Mouse (Mus musculus) ovary, postnatal 14 days (tissue): ENCODE measurements around the gene Clmp.

Source experiments
- DNase-seq: peaks from one replicate; pipeline ENCODE4 v3.0.0; 2022; ENCODE audit warnings: low spot score

Gene Clmp

DNA sequence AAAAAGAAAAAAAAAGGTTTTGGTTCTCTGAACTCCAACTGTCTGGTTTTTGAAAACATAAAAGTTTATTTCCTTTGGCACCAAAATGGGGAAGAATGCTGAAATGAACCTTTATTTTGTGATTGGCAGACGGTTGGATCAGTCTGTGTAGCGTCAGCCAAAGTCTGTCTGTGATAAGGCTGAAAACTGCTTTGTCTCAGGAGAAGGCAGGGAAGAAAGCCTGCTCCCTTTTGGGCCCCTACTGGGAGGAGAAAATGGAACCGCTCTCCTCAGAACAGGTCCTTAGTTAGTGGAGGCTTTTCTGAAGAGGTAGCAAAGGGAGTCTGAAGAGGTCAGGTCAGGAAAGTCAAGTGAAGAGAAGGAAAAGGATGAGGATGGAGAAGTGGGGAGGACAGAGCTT, 7.3 kb downstream of the Clmp start:
- DNase-seq: no peak

DNA sequence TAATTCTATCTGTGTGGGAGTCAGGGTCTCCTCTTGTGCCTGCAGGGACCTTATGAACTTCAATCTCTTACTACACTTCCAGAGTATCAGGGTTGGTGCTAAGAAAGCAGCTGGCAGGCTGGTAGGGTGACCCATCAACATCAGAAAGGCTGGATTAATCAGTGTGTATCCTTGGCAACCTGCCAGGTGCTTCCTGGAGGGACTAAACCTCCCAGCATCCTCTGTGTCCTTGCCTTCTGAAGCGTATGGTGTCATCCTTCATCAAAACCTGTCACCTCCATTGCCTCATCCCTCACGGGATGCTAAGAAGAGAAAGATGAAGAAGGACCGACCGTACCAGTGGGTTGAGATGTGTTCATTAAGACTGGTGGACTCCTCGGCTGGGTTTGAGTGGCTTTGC, 8.0 kb downstream of the Clmp start:
- DNase-seq: no peak

- DNase-seq: no peak
These were observed 8.5 kb downstream of the Clmp start for GRCm38 (mm10) chr9:40694284-40694683.

DNA sequence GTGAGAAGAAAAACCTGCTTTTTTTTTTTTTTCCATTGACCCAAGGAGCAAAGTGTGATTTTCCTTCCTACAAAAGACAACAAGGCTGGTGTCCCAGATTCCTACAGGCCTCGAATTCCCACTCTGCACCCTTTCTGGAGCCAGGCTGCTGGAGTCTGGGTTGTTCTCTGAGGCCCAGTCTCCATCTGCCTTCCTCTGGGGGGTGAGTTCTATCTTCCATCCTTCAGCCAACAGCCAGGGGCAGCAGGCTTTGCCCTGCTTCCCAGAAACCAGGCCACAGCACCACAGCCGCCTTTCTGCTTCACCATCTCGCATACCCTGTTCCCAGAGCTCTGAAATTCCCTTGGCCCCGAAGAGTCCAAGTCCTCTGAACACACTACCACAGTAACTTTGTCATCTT, 10.3 kb downstream of the Clmp start:
- no peak for DNase-seq

DNA sequence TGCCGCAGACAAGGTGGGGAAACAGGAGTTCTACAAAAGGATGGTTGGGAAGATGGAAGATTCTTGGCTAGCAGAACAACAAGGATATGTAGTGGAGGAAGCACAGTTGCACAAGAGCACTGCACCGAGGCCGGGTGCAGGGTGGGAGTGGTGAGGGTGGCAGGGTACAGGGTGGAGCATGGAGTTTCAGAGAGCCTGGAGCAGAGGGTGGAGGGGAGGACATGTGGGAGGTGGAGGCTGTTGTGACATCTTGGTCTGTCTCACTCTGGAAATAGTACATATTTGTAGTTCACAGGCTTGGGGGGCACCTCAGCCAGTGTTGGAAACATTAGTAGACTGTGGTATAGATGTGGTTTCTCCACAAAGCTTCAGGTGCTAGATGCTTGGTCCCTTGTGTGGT, 13.4 kb downstream of the Clmp start:
- DNase-seq: no peak

- DNase-seq: no peak
These were observed 14.5 kb downstream of the Clmp start for GRCm38 (mm10) chr9:40700253-40700652.

GRCm38 (mm10) chr9:40704364-40705276, 18.9 kb downstream of the Clmp start:
- no peak for DNase-seq

GRCm38 (mm10) chr9:40708448-40709140, 22.8 kb downstream of the Clmp start:
- no peak for DNase-seq

- no peak for DNase-seq
These were observed 23.4 kb downstream of the Clmp start for GRCm38 (mm10) chr9:40709141-40709537.

DNA sequence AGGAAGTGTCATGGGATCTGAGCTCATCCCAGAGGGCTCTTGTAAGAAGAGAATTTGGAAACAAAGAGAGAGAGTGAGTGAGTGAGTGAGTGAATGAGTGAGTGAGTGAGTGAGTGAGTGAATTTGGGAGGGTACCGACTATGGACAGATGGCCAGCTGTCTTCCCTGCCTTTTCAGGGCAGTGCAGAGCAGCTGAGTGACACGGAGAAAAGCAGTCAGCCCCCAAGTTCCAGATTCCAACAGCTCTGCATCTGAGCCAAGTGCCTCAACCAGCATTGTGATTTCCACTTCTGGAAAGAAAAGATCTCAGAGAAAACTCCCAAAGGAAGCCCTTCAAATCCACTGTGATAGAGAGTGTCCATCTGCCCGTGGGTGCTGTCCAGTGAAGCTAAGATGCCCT, 23.8 kb downstream of the Clmp start:
- no peak for DNase-seq

- no peak for DNase-seq
These were observed 24.2 kb downstream of the Clmp start for GRCm38 (mm10) chr9:40709991-40710390.

DNA sequence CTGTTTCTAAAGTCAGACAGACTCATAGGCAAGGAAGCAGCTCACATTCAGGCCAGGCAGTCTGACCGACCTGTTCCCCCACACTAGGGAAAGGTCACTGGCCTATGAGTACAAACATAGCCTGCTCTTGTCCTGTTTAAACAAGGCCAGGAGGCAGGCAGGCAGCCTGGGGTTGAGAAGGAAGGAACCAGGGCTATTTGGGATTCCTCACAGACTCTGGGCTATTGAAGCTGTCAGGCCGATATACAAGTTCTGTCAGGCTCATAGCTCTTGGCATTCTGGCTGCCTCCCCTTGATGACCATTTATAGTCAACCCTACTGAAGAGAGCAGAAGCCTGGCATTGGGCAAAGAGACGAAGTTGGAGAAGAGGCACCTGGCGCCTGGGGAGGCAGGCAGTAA, 25.9 kb downstream of the Clmp start:
- no peak for DNase-seq

GRCm38 (mm10) chr9:40717182-40717874, 31.6 kb downstream of the Clmp start:
- DNase-seq: no peak

GRCm38 (mm10) chr9:40717875-40718185, 32.1 kb downstream of the Clmp start:
- no peak for DNase-seq

DNA sequence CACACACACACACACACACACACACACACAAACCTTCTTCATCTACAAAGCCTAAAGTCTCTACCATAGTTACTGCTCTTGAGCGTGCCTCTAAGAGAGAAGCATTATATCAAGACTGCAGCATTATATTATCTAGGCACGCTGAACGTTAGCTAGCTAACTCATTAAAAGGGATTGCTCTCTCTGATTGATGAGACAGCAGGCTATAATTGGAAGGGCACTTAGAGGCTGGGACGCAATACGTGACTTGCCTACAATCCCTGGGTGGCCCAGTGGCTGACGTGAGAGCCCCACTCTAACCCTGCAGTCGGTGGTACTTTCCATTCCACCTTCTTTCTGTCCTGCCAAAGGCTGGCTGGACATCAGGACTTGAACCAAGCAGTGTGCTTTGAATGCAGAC, 35.1 kb downstream of the Clmp start:
- DNase-seq: no peak

- DNase-seq: no peak
These were observed 37.6 kb downstream of the Clmp start for GRCm38 (mm10) chr9:40723311-40723772.

DNA sequence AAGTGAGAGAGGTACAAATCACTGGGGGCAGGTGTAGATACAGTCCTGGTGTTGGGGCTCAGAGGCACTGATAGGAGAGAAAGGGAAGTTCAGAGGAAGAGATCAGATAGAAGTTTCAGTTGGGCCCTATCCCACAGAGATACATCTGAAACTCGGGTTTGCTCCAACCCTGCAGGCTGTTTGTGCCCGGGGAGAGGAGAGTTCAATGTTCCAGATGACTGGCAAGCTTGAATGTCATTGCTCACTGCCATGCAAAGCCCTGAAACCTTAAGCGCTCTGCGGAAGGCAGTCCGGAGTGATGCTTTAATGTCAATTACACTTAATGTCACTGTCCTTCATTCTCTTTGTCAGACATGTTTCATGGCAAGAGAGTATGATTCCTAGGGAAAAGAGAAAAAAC, 39.2 kb downstream of the Clmp start:
- no peak for DNase-seq

DNA sequence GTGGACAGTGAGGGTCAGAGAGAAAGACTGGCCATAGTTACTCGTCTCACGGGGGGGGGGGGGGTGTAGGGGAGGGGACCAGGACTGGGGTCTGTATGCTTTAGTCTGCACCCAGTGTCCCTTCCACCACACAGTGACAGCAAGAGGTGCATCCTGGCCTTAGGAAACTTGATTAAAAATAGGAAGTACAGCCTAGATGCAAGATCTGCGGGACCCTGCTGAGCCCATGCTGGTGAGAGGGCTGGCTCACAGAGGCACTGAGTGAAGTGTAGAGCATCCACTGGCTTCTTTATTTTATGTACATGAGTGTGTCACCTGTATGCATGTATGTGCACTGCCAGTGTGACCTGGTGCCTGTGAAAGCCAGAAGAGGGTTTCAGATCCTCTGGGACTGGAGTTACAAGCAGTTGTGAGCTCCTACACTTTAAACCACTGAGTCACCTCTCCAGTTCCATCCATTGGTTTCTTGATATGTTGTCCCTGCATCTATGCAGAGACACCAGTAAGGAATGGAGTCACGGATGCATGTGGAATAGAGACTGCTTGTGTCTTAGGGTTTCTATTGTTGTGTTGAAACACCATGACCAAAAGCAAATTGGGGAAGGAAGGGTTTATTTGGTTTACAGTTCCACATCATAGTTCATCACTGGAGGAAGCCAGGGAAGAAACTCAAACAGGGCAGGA, 41.5 kb downstream of the Clmp start:
- DNase-seq: no peak

- no peak for DNase-seq
These were observed 42.2 kb downstream of the Clmp start for GRCm38 (mm10) chr9:40727824-40728495.

GRCm38 (mm10) chr9:40730302-40730700, 44.5 kb downstream of the Clmp start:
- DNase-seq: no peak

DNA sequence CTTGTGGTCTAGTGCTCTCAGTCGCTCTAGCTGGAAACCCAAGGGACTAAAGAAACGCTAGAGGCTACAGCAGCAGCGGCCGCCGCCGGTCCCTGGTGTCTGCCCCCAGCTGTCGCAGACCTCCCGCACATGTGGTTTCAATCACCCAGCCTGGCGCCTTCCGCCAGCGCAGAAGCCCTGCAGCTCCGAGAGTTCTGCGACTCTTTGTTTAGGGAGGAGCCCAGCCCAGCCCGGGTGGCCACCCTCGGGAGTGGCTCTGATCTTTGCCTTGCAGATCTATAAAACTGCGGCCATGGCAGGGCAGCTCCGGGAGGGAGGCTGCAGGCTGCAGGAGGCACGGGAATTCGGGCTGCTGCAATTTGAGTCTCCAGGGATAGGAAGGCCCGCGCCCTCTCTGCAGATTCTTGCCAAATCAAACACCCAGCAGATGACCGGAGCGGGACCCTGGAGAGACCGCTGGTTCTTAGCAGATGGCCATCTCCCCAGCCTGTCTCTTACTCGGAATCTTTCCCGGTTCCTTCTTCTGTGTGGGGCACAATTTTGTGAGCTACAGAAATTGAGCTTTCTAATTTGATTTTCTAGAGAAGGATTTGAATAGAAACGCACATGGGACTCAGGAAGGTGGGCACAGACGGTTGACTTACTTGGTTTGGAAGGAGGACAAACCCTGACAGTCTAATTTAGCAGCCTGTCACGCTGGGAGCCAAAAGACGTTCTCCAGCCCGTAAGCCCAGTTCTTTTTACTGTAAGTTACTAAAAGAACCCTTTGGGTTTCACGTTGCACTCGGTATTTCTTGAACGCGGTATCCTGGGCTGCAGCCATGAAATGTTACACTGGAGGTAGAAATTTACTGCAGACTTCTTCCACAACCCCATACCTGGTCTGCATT, 45.2 kb downstream of the Clmp start:
- peak; percentile 49 for DNase-seq
